Mouse (Mus musculus): ENCODE results near the gene Gm13762. TPM values are rescaled to one million over a fixed set of nuclear protein-coding genes. Genes with fewer than 3 reads are reported as not detected.
"Not testable (repeated sequence)": the region's sequence is repeated elsewhere in the genome, so short reads cannot be mapped to it uniquely, and the experiment has no call there.

Gm13762 gene
- not detected in 2 replicates for polyA plus RNA-seq (2015; fragmentation: Nextera tagmentation; extraction: Ambion mirVana)

- H3K4me2 ChIP-seq, result no peak within 1 kb of the TSS
- no peak within 1 kb of the TSS for H3K9ac ChIP-seq
- WGBS, result 65% methylated on average over 1 of the region's 1 CpGs
- no peaks in the 10 kb centered on the region for H3K36me3 ChIP-seq
- no peak within 1 kb of the TSS for H3K27ac ChIP-seq (replicated peaks)
- H3K9me3 ChIP-seq, result no peaks in the 10 kb centered on the region
- no peaks in the 10 kb centered on the region for H3K4me1 ChIP-seq
- H3K27me3 ChIP-seq (replicated peaks), result no peaks in the 10 kb centered on the region
- no peak within 1 kb of the TSS for H3K4me3 ChIP-seq
- no peak for ATAC-seq (ENCODE audit: extremely low read depth, insufficient number of reproducible peaks, low FRiP score, low TSS enrichment)
These were observed at the start of gene Gm13762 for GRCm38 (mm10) chr2:88980181-88980580. Gene Gm13762, minus strand, starts transcription at chr2:88980281.

- not testable (repeated sequence) for H3K9ac ChIP-seq; H3K27ac ChIP-seq (replicated peaks); H3K4me1 ChIP-seq; H3K4me3 ChIP-seq; H3K27me3 ChIP-seq (replicated peaks); H3K36me3 ChIP-seq; H3K9me3 ChIP-seq; H3K4me2 ChIP-seq; ATAC-seq (ENCODE audit: extremely low read depth, insufficient number of reproducible peaks, low FRiP score, low TSS enrichment)
- WGBS, result 62% methylated on average over 3 of the region's 3 CpGs
These were observed 41.4 kb upstream of the Gm13762 start for GRCm38 (mm10) chr2:89021436-89021835.

GRCm38 (mm10) chr2:89018240-89018639 lies 38.2 kb upstream of the Gm13762 start, which contains the start of gene Olfr1216:
Gene Olfr1216, minus strand, starts transcription at chr2:89018340.
- Histone ChIP-seq H3K4me2 (no peak within 1 kb of the TSS), H3K4me3 (no peak within 1 kb of the TSS), H3K9me3 (no peaks in the 10 kb centered on the region), H3K4me1 (no peaks in the 10 kb centered on the region), H3K36me3 (no peaks in the 10 kb centered on the region), H3K9ac (no peak within 1 kb of the TSS), H3K27ac (replicated peaks) (no peak within 1 kb of the TSS), H3K27me3 (replicated peaks) (no peaks in the 10 kb centered on the region)
- WGBS, result 64% methylated on average over 1 of the region's 1 CpGs
- ATAC-seq (ENCODE audit: extremely low read depth, insufficient number of reproducible peaks, low FRiP score, low TSS enrichment), result no peak

- Histone ChIP-seq H3K4me1 (no peaks in the 10 kb centered on the region), H3K9me3 (no peaks in the 10 kb centered on the region), H3K27me3 (replicated peaks) (no peaks in the 10 kb centered on the region), H3K27ac (replicated peaks) (no peak within 1 kb of the TSS), H3K4me3 (no peak within 1 kb of the TSS), H3K36me3 (no peaks in the 10 kb centered on the region), H3K9ac (no peak within 1 kb of the TSS), H3K4me2 (no peak within 1 kb of the TSS)
- 63% methylated on average over 2 of the region's 2 CpGs for WGBS
- ATAC-seq (ENCODE audit: extremely low read depth, insufficient number of reproducible peaks, low FRiP score, low TSS enrichment), result no peak
These were observed 26.8 kb upstream of the Gm13762 start, which contains the start of gene Olfr1215 for GRCm38 (mm10) chr2:89006873-89007272. Gene Olfr1215, minus strand, starts transcription at chr2:89006973.

- WGBS, result 68% methylated on average over 1 of the region's 1 CpGs
- no peak within 1 kb of the TSS for H3K9ac ChIP-seq
- no peak for ATAC-seq (ENCODE audit: extremely low read depth, insufficient number of reproducible peaks, low FRiP score, low TSS enrichment)
- no peak within 1 kb of the TSS for H3K27ac ChIP-seq (replicated peaks)
- H3K4me1 ChIP-seq, result no peaks in the 10 kb centered on the region
- H3K9me3 ChIP-seq, result no peaks in the 10 kb centered on the region
- no peaks in the 10 kb centered on the region for H3K36me3 ChIP-seq
- no peak within 1 kb of the TSS for H3K4me2 ChIP-seq
- no peaks in the 10 kb centered on the region for H3K27me3 ChIP-seq (replicated peaks)
- H3K4me3 ChIP-seq, result no peak within 1 kb of the TSS
These were observed 12.5 kb upstream of the Gm13762 start, which contains the start of gene Olfr1214 for GRCm38 (mm10) chr2:88992553-88992952. Gene Olfr1214, minus strand, starts transcription at chr2:88992653.

- no peak for ATAC-seq (ENCODE audit: extremely low read depth, insufficient number of reproducible peaks, low FRiP score, low TSS enrichment)
- H3K9me3 ChIP-seq, result no peaks in the 10 kb centered on the region
- no peak within 1 kb of the TSS for H3K9ac ChIP-seq
- H3K36me3 ChIP-seq, result no peaks in the 10 kb centered on the region
- H3K4me2 ChIP-seq, result no peak within 1 kb of the TSS
- H3K27me3 ChIP-seq (replicated peaks), result no peaks in the 10 kb centered on the region
- H3K27ac ChIP-seq (replicated peaks), result no peak within 1 kb of the TSS
- no peak within 1 kb of the TSS for H3K4me3 ChIP-seq
- no peaks in the 10 kb centered on the region for H3K4me1 ChIP-seq
These were observed 26.4 kb downstream of the Gm13762 start, which contains the start of gene Olfr1212 for GRCm38 (mm10) chr2:88953669-88954068. Gene Olfr1212, plus strand, starts transcription at chr2:88953969.

GRCm38 (mm10) chr2:88938011-88938410 lies 42.1 kb downstream of the Gm13762 start, which contains the start of gene Olfr1211:
Gene Olfr1211, minus strand, starts transcription at chr2:88938111.
- no peak for ATAC-seq (ENCODE audit: extremely low read depth, insufficient number of reproducible peaks, low FRiP score, low TSS enrichment)
- H3K27me3 ChIP-seq (replicated peaks), result no peaks in the 10 kb centered on the region
- H3K4me1 ChIP-seq, result no peaks in the 10 kb centered on the region
- no peak within 1 kb of the TSS for H3K4me2 ChIP-seq
- WGBS, result 70% methylated on average over 1 of the region's 1 CpGs
- no peak within 1 kb of the TSS for H3K4me3 ChIP-seq
- no peaks in the 10 kb centered on the region for H3K36me3 ChIP-seq
- H3K9me3 ChIP-seq, result no peaks in the 10 kb centered on the region
- no peak within 1 kb of the TSS for H3K9ac ChIP-seq
- H3K27ac ChIP-seq (replicated peaks), result no peak within 1 kb of the TSS

Other genes starting within 250 kb of the Gm13762 start
- gene Olfr1197, start 247.9 kb downstream of the Gm13762 start, polyA plus RNA-seq (2015; fragmentation: Nextera tagmentation; extraction: Ambion mirVana), result not detected in 2 replicates
- not detected in 2 replicates for gene Olfr1198, start 228.9 kb downstream of the Gm13762 start, polyA plus RNA-seq (2015; fragmentation: Nextera tagmentation; extraction: Ambion mirVana)
- gene Olfr1199, start 219.8 kb downstream of the Gm13762 start, polyA plus RNA-seq (2015; fragmentation: Nextera tagmentation; extraction: Ambion mirVana), result not detected in 2 replicates
- not detected in 2 replicates for gene Olfr1200, start 209.8 kb downstream of the Gm13762 start, polyA plus RNA-seq (2015; fragmentation: Nextera tagmentation; extraction: Ambion mirVana)
- gene Olfr1201, start 187.2 kb downstream of the Gm13762 start, polyA plus RNA-seq (2015; fragmentation: Nextera tagmentation; extraction: Ambion mirVana), result not detected in 2 replicates
- not detected in 2 replicates for gene Olfr1202, start 165.8 kb downstream of the Gm13762 start, polyA plus RNA-seq (2015; fragmentation: Nextera tagmentation; extraction: Ambion mirVana)
- not detected in 2 replicates for gene Olfr1205, start 150.5 kb downstream of the Gm13762 start, polyA plus RNA-seq (2015; fragmentation: Nextera tagmentation; extraction: Ambion mirVana)
- gene Olfr1204, start 131.0 kb downstream of the Gm13762 start, polyA plus RNA-seq (2015; fragmentation: Nextera tagmentation; extraction: Ambion mirVana), result not detected in 2 replicates
- not detected in 2 replicates for gene Olfr1206, start 117.0 kb downstream of the Gm13762 start, polyA plus RNA-seq (2015; fragmentation: Nextera tagmentation; extraction: Ambion mirVana)
- not detected in 2 replicates for gene Olfr1208, start 78.0 kb downstream of the Gm13762 start, polyA plus RNA-seq (2015; fragmentation: Nextera tagmentation; extraction: Ambion mirVana)
- not detected in 2 replicates for gene Olfr1209, start 65.1 kb downstream of the Gm13762 start, polyA plus RNA-seq (2015; fragmentation: Nextera tagmentation; extraction: Ambion mirVana)
- not detected in 2 replicates for gene Olfr1211, start 42.2 kb downstream of the Gm13762 start, polyA plus RNA-seq (2015; fragmentation: Nextera tagmentation; extraction: Ambion mirVana)
- gene Olfr1212, start 26.3 kb downstream of the Gm13762 start, polyA plus RNA-seq (2015; fragmentation: Nextera tagmentation; extraction: Ambion mirVana), result not detected in 2 replicates
- gene Olfr1214, start 12.4 kb upstream of the Gm13762 start, polyA plus RNA-seq (2015; fragmentation: Nextera tagmentation; extraction: Ambion mirVana), result not detected in 2 replicates
- not detected in 2 replicates for gene Olfr1215, start 26.7 kb upstream of the Gm13762 start, polyA plus RNA-seq (2015; fragmentation: Nextera tagmentation; extraction: Ambion mirVana)
- gene Olfr1216, start 38.1 kb upstream of the Gm13762 start, polyA plus RNA-seq (2015; fragmentation: Nextera tagmentation; extraction: Ambion mirVana), result not detected in 2 replicates
- gene Olfr1217, start 51.8 kb upstream of the Gm13762 start, polyA plus RNA-seq (2015; fragmentation: Nextera tagmentation; extraction: Ambion mirVana), result not detected in 2 replicates
- gene Olfr1218, start 80.9 kb upstream of the Gm13762 start, polyA plus RNA-seq (2015; fragmentation: Nextera tagmentation; extraction: Ambion mirVana), result not detected in 2 replicates
- not detected in 2 replicates for gene Olfr1219, start 103.2 kb upstream of the Gm13762 start, polyA plus RNA-seq (2015; fragmentation: Nextera tagmentation; extraction: Ambion mirVana)
- not detected in 2 replicates for gene Olfr1220, start 126.6 kb upstream of the Gm13762 start, polyA plus RNA-seq (2015; fragmentation: Nextera tagmentation; extraction: Ambion mirVana)
- gene Olfr1221, start 137.0 kb upstream of the Gm13762 start, polyA plus RNA-seq (2015; fragmentation: Nextera tagmentation; extraction: Ambion mirVana), result not detected in 2 replicates
- gene Olfr1222, start 152.8 kb upstream of the Gm13762 start, polyA plus RNA-seq (2015; fragmentation: Nextera tagmentation; extraction: Ambion mirVana), result not detected in 2 replicates
- not detected in 2 replicates for gene Olfr1223, start 171.3 kb upstream of the Gm13762 start, polyA plus RNA-seq (2015; fragmentation: Nextera tagmentation; extraction: Ambion mirVana)
- gene Olfr1224-ps1, start 183.8 kb upstream of the Gm13762 start, polyA plus RNA-seq (2015; fragmentation: Nextera tagmentation; extraction: Ambion mirVana), result not detected in 2 replicates
- gene Olfr1225, start 194.4 kb upstream of the Gm13762 start, polyA plus RNA-seq (2015; fragmentation: Nextera tagmentation; extraction: Ambion mirVana), result not detected in 2 replicates
- not detected in 2 replicates for gene Olfr1226, start 219.8 kb upstream of the Gm13762 start, polyA plus RNA-seq (2015; fragmentation: Nextera tagmentation; extraction: Ambion mirVana)